Mouse (Mus musculus): ENCODE results near the gene Hnf1a. TPM values are rescaled to one million over a fixed set of nuclear protein-coding genes. Genes with fewer than 3 reads are reported as not detected.

The Hnf1a gene
- 5.4 and 5.7 TPM in 2 replicates for polyA plus RNA-seq (2015; fragmentation: Nextera tagmentation; extraction: Ambion mirVana)

DNA sequence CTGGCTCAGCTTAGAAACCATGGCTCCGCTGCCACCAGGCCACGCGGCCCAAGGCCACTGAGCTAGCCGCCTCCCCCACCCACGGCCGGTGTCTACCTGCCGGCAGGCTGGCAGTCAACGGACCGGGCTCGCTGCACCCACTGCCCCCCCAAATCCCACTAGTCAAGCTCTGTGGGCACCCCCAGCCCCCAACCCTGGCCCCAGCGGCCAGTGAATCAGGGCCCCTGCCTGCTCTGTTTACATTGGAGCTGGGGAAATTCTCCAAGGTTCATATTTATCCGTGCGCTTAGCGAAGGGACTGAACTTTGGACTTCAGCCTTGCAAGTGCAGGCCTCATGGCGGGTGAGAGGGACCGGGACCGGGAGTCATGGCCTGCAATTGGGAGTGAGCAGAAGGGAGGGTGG, at the start of gene Hnf1a:
Gene Hnf1a, minus strand, starts transcription at position 271 of the 404 bp plus-strand sequence.
- TF ChIP-seq EP300 (optimal IDR thresholded peaks at IDR 0.05) (no peak), CTCF (IDR thresholded peaks at IDR 0.05; ENCODE audit: low read depth) (no peak)
- peak within 1 kb of the TSS; percentile 89 for H3K27ac ChIP-seq (replicated peaks)
- peak; percentile 84 for DNase-seq (ENCODE audit: low spot score)

DNA sequence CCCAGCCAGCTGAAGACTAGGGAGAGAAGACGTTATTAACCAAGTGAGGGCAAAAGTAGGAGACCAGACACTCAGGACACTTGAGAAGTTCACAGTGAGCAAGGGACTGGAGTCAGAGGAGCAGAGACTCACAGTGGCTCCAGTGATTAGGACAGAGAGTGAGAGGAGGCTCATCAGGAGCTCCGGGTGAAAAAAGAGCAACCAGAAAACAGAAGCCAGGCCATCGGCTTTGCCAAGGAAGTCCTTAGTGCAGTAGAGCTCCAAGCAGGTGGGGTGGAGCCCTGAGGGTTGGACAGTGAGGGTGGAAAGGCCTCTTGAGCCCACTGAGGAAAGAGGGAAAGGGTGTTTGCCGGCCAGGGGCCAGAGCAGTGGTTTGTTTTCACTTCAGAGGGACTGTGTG, 47.9 kb upstream of the Hnf1a start:
- H3K4me3 ChIP-seq (ENCODE audit: low read depth, low read length) = no peak overlapping the region
- 0 out of 2 replicates have a peak overlapping the region, but pooled peaks have one; percentile 0 for H3K4me2 ChIP-seq (replicated peaks; ENCODE audit: low read depth)
- H3K4me1 ChIP-seq (replicated peaks; ENCODE audit: control insufficient read depth, insufficient read depth) = 0 out of 2 replicates have a peak, but pooled peaks cover 2% of the 10 kb centered on the region
- no peaks in the 10 kb centered on the region for H3K36me3 ChIP-seq (ENCODE audit: control insufficient read depth, insufficient read depth, low read length)
- no peak for ATAC-seq (ENCODE audit: low FRiP score, low TSS enrichment)
- H3K27me3 ChIP-seq (ENCODE audit: control insufficient read depth, insufficient read depth, low read length) = no peaks in the 10 kb centered on the region
- TF ChIP-seq EP300 (optimal IDR thresholded peaks at IDR 0.05) (no peak), CTCF (IDR thresholded peaks at IDR 0.05; ENCODE audit: low read depth) (no peak)
- H3K27ac ChIP-seq (replicated peaks) = peak overlapping the region; percentile 41
- WGBS = 26% methylated on average over 4 of the region's 4 CpGs
- no peak for DNase-seq (ENCODE audit: low spot score)
- H3K9me3 ChIP-seq (ENCODE audit: control insufficient read depth, low read length) = no peaks in the 10 kb centered on the region
- H3K9ac ChIP-seq (ENCODE audit: low read length) = no peak overlapping the region

More for the DNA sequence above, at the start of gene Hnf1a:
- Histone ChIP-seq H3K4me1 (replicated peaks; ENCODE audit: control insufficient read depth, insufficient read depth) (no peaks in the 10 kb centered on the region), H3K27me3 (ENCODE audit: control insufficient read depth, insufficient read depth, low read length) (no peaks in the 10 kb centered on the region), H3K4me2 (replicated peaks; ENCODE audit: low read depth) (peak within 1 kb of the TSS; percentile 45), H3K9ac (ENCODE audit: low read length) (peak within 1 kb of the TSS; percentile 65), H3K9me3 (ENCODE audit: control insufficient read depth, low read length) (no peaks in the 10 kb centered on the region), H3K36me3 (ENCODE audit: control insufficient read depth, insufficient read depth, low read length) (no peaks in the 10 kb centered on the region), H3K4me3 (ENCODE audit: low read depth, low read length) (peak within 1 kb of the TSS; percentile 29)
- 50% methylated on average over 17 of the region's 17 CpGs for WGBS
- ATAC-seq (ENCODE audit: low FRiP score, low TSS enrichment) = peak; percentile 80

DNA sequence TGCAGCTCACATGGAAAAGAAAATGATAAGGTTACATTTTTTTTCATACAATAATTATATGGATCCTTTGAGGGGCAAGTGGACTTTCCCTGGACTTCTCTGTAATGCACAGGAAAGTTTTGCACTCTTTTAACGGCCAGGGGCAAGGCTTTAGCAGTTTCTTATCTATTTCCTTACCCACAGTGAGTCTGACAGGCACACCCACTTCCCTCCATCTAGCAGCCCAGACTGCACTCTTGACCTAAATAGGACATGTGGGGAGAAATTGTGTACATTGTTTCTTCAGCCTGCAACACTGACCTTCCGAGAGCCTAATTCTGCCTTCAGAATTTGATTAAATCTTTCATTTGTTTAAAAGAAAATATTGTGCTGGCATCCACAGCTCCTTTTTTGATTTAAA, 47.4 kb upstream of the Hnf1a start:
- ATAC-seq (ENCODE audit: low FRiP score, low TSS enrichment) (no peak), DNase-seq (ENCODE audit: low spot score) (no peak)
- 4% methylated on average over 2 of the region's 2 CpGs for WGBS
- Histone ChIP-seq H3K36me3 (ENCODE audit: control insufficient read depth, insufficient read depth, low read length) (no peaks in the 10 kb centered on the region), H3K27me3 (ENCODE audit: control insufficient read depth, insufficient read depth, low read length) (no peaks in the 10 kb centered on the region), H3K9me3 (ENCODE audit: control insufficient read depth, low read length) (no peaks in the 10 kb centered on the region), H3K4me3 (ENCODE audit: low read depth, low read length) (no peak overlapping the region), H3K9ac (ENCODE audit: low read length) (no peak overlapping the region), H3K27ac (replicated peaks) (no peak overlapping the region), H3K4me2 (replicated peaks; ENCODE audit: low read depth) (no peak overlapping the region), H3K4me1 (replicated peaks; ENCODE audit: control insufficient read depth, insufficient read depth) (0 out of 2 replicates have a peak, but pooled peaks cover 2% of the 10 kb centered on the region)
- TF ChIP-seq EP300 (optimal IDR thresholded peaks at IDR 0.05) = no peak
- TF ChIP-seq CTCF (IDR thresholded peaks at IDR 0.05; ENCODE audit: low read depth) = no peak

DNA sequence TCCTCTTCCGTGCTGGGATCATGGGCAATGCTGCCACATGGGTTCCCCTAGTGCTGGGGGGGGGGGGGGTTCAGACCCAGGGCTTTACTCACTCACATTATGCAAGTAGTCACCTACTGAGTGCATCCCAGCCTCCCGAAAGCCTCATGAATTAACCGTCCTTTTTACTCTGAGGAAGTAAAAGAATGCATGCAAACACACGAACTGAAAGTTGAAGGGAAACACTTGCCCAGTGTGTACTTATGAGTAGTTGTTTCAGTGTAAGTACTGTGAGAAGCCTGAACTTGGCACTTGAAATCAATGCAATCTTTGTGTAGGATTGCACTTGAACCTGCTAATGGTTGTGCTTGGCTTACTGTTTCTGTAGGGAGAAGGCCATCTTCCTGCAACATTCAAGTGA, 44.2 kb upstream of the Hnf1a start:
- no peak overlapping the region for H3K4me2 ChIP-seq (replicated peaks; ENCODE audit: low read depth)
- H3K9me3 ChIP-seq (ENCODE audit: control insufficient read depth, low read length) = no peaks in the 10 kb centered on the region
- DNase-seq (ENCODE audit: low spot score) (no peak), ATAC-seq (ENCODE audit: low FRiP score, low TSS enrichment) (no peak)
- H3K4me3 ChIP-seq (ENCODE audit: low read depth, low read length) = no peak overlapping the region
- no peaks in the 10 kb centered on the region for H3K36me3 ChIP-seq (ENCODE audit: control insufficient read depth, insufficient read depth, low read length)
- no peak for TF ChIP-seq EP300 (optimal IDR thresholded peaks at IDR 0.05)
- no peak for TF ChIP-seq CTCF (IDR thresholded peaks at IDR 0.05; ENCODE audit: low read depth)
- H3K4me1 ChIP-seq (replicated peaks; ENCODE audit: control insufficient read depth, insufficient read depth) = peaks cover 7% of the 10 kb centered on the region
- WGBS = 29% methylated on average over 4 of the region's 4 CpGs
- H3K27ac ChIP-seq (replicated peaks) = no peak overlapping the region
- no peaks in the 10 kb centered on the region for H3K27me3 ChIP-seq (ENCODE audit: control insufficient read depth, insufficient read depth, low read length)
- no peak overlapping the region for H3K9ac ChIP-seq (ENCODE audit: low read length)

DNA sequence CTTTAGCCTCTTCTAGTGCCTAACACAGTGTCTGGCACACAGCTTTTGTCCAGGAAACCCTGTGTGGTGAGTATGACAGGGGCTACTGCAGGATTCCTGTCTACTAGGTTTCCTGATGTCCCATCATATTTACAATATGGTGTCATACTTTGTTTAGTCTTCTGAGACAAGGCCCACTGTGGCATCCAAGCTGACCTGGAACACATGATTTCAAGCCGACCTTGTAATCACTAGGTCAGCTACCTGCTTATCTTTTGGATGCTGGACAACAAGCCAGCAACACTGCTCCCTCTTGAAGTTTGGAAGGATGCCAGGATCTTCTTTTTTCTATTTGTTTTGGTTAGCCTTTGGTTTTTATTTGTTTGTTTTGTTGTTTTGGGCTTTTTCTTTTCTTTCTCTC, 43.7 kb upstream of the Hnf1a start:
- Histone ChIP-seq H3K4me3 (ENCODE audit: low read depth, low read length) (no peak overlapping the region), H3K27me3 (ENCODE audit: control insufficient read depth, insufficient read depth, low read length) (no peaks in the 10 kb centered on the region), H3K4me2 (replicated peaks; ENCODE audit: low read depth) (no peak overlapping the region), H3K36me3 (ENCODE audit: control insufficient read depth, insufficient read depth, low read length) (no peaks in the 10 kb centered on the region), H3K4me1 (replicated peaks; ENCODE audit: control insufficient read depth, insufficient read depth) (peaks cover 7% of the 10 kb centered on the region), H3K27ac (replicated peaks) (no peak overlapping the region), H3K9me3 (ENCODE audit: control insufficient read depth, low read length) (no peaks in the 10 kb centered on the region), H3K9ac (ENCODE audit: low read length) (no peak overlapping the region)
- 33% methylated on average over 1 of the region's 1 CpGs for WGBS
- TF ChIP-seq CTCF (IDR thresholded peaks at IDR 0.05; ENCODE audit: low read depth) (no peak), EP300 (optimal IDR thresholded peaks at IDR 0.05) (no peak)
- DNase-seq (ENCODE audit: low spot score) (no peak), ATAC-seq (ENCODE audit: low FRiP score, low TSS enrichment) (no peak)

DNA sequence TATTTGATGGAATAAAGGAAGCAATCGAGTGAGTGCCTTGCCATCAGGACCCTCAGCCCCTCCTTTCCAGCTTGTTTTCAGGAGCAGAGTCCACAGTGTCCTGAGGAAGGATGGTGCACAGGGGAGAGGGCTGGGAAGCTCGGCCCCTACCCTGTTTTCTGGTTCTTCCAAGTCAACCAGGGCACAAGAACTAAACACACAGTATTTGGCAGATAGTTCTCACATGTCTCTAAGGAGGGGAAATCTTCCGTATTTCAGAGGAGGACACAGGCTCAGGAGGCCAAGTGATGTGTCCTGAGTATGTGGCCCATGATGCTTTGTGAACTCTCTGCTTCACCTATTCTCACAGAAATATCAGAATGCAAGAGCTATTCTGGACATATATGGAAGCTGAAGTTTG, 42.5 kb upstream of the Hnf1a start:
- WGBS = 53% methylated on average over 3 of the region's 3 CpGs
- Histone ChIP-seq H3K9ac (ENCODE audit: low read length) (no peak overlapping the region), H3K27ac (replicated peaks) (no peak overlapping the region), H3K4me2 (replicated peaks; ENCODE audit: low read depth) (peak overlapping the region; percentile 76; the same call in 1 of the 2 replicates), H3K36me3 (ENCODE audit: control insufficient read depth, insufficient read depth, low read length) (no peaks in the 10 kb centered on the region), H3K27me3 (ENCODE audit: control insufficient read depth, insufficient read depth, low read length) (no peaks in the 10 kb centered on the region), H3K9me3 (ENCODE audit: control insufficient read depth, low read length) (no peaks in the 10 kb centered on the region), H3K4me3 (ENCODE audit: low read depth, low read length) (peak overlapping the region; percentile 98; the same call in 1 of the 2 replicates), H3K4me1 (replicated peaks; ENCODE audit: control insufficient read depth, insufficient read depth) (peaks cover 7% of the 10 kb centered on the region)
- DNase-seq (ENCODE audit: low spot score) (no peak), ATAC-seq (ENCODE audit: low FRiP score, low TSS enrichment) (no peak)
- TF ChIP-seq EP300 (optimal IDR thresholded peaks at IDR 0.05) (no peak), CTCF (IDR thresholded peaks at IDR 0.05; ENCODE audit: low read depth) (no peak)

Data from stomach, postnatal 0 days (tissue).